Comparison of ENCODE assay signal across 8 mouse cellular contexts in the genomic region with DNA sequence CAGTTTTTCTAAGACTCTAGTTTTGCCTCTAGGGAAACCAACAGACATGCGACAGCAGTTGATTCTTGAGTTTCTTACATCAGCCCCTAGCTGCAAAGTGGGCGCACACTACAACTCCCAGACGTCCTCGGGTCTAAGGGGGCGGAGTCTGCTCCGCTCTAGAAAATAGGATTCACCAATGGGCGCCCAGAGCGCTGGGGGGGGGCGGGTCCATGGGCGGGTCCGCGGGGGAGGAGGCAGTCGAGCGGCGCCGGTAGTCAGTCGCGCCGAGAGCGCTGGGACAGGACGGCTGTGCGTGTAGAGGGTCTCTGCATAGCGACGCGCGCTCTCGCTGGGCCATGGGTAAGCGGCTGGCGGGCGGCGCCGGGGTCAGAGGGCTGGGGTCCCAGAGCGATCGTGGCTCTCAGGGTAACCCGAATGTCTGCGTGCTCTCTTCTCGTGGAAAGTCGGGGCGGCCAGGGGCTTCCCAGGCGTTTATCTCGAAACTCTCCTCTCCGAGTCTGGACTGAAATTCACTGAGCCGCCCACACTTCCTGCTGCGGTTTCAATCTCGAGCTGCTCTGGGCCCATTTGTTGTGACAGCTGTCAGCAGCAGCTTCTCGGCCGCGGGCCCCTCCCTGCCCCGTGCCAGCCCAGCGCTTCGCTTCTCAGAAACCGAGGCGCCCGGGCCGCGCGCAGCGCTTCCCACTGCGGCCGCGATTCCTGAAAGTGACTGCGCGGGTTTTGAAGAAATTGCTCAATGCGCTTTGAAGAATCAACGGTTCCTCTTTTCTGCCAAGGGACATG. TPM values are rescaled to one million over a fixed set of nuclear protein-coding genes. Genes with fewer than 3 reads are reported as not detected.
DNase-seq lines count a peak whose midpoint lies in the region; ATAC-seq and TF ChIP-seq lines count a peak whose summit lies in the region.

Arid5a (plus strand) TSS at position 239 of the 786 bp plus-strand sequence.

- H3K27ac ChIP-seq in MEL (ENCODE audit: control insufficient read depth, low read depth, low read length): peak within 1 kb of the TSS; percentile 92
- H3K27ac ChIP-seq in cerebellum, adult 2 months (ENCODE audit: insufficient read depth, low read length): no peak within 1 kb of the TSS
- H3K27ac ChIP-seq in hindbrain, embryonic 10.5 days: peak within 1 kb of the TSS; percentile 58; the same call in 1 of the 2 replicates
- peak within 1 kb of the TSS; percentile 96 for H3K27ac ChIP-seq in lung, postnatal 0 days (ENCODE audit: low read length)

- TF ChIP-seq POLR2A in MEL (IDR thresholded peaks at IDR 0.05; ENCODE audit: control insufficient read depth in 1 of 2, insufficient read depth in 1 of 2, low read depth in 1 of 2, low read length in 2 of 2, poor library complexity in 1 of 2): peak; percentile 100
- peak; percentile 99 for TF ChIP-seq POLR2A in cerebellum, adult 2 months (IDR thresholded peaks at IDR 0.05; ENCODE audit: borderline replicate concordance, insufficient read depth, low read length)

- no peaks in the 10 kb centered on the region for H3K9me3 ChIP-seq in MEL (replicated peaks; ENCODE audit: insufficient read depth, low read length)
- H3K9me3 ChIP-seq in hindbrain, embryonic 10.5 days: no peaks in the 10 kb centered on the region
- no peaks in the 10 kb centered on the region for H3K9me3 ChIP-seq in lung, postnatal 0 days (ENCODE audit: low read length)

- WGBS in cerebellum, adult 2 months: under 1% methylated on average over 65 of the region's 65 CpGs
- WGBS in hindbrain, embryonic 10.5 days: under 1% methylated on average over 65 of the region's 65 CpGs
- WGBS in lung, postnatal 0 days: under 1% methylated on average over 55 of the region's 65 CpGs

- H3K4me1 ChIP-seq in MEL (ENCODE audit: control insufficient read depth in 1 of 2, insufficient read depth in 2 of 2, low read length in 2 of 2): peaks cover 0 to 14% of the 10 kb centered on the region in 2 experiments; a peak in 3 of 4 replicates
- 0 out of 2 replicates have a peak, but pooled peaks cover 2% of the 10 kb centered on the region for H3K4me1 ChIP-seq in cerebellum, adult 2 months (ENCODE audit: control insufficient read depth, insufficient read depth, low read length)
- peaks cover 32% of the 10 kb centered on the region for H3K4me1 ChIP-seq in hindbrain, embryonic 10.5 days (replicated peaks)
- H3K4me1 ChIP-seq in lung, postnatal 0 days (ENCODE audit: insufficient read depth, low read depth, low read length): peaks cover 7% of the 10 kb centered on the region; the same call in 1 of the 2 replicates

- peak within 1 kb of the TSS; percentile 73 for H3K9ac ChIP-seq in MEL (ENCODE audit: control insufficient read depth, low read depth, low read length, poor library complexity, severe bottlenecking)
- H3K9ac ChIP-seq in lung, postnatal 0 days (replicated peaks; ENCODE audit: low read depth): peak within 1 kb of the TSS; percentile 70

- peaks cover 0 to 5% of the 10 kb centered on the region in 2 experiments; a peak in 2 of 4 replicates for H3K36me3 ChIP-seq in MEL (ENCODE audit: control insufficient read depth in 1 of 2, insufficient read depth in 2 of 2, low read length in 2 of 2)
- no peaks in the 10 kb centered on the region for H3K36me3 ChIP-seq in hindbrain, embryonic 10.5 days
- H3K36me3 ChIP-seq in lung, postnatal 0 days (ENCODE audit: insufficient read depth, low read length): no peaks in the 10 kb centered on the region

- TF ChIP-seq CTCF in MEL (IDR thresholded peaks at IDR 0.05 in 2 of 3, conservative IDR thresholded peaks at IDR 0.05 in 1 of 3; ENCODE audit: control insufficient read depth in 1 of 3, insufficient read depth in 1 of 3, low read depth in 2 of 3, low read length in 3 of 3, poor library complexity in 1 of 3, severe bottlenecking in 1 of 3): no peak
- TF ChIP-seq CTCF in cerebellum, adult 2 months (IDR thresholded peaks at IDR 0.05; ENCODE audit: borderline replicate concordance, insufficient read depth, low read depth, low read length): no peak
- no peak; the same call in 1 of the 2 replicates for TF ChIP-seq CTCF in lung, postnatal 0 days (IDR thresholded peaks at IDR 0.05)

- peak; percentile 89 for ATAC-seq in lung, postnatal 0 days

- no peaks in the 10 kb centered on the region for H3K27me3 ChIP-seq in MEL (ENCODE audit: control insufficient read depth in 1 of 2, insufficient read depth in 2 of 2, low read length in 2 of 2)
- no peaks in the 10 kb centered on the region for H3K27me3 ChIP-seq in cerebellum, adult 2 months (ENCODE audit: control insufficient read depth, insufficient read depth, low read length)
- H3K27me3 ChIP-seq in hindbrain, embryonic 10.5 days (ENCODE audit: insufficient read depth, poor library complexity, severe bottlenecking): peaks cover 47% of the 10 kb centered on the region
- no peaks in the 10 kb centered on the region for H3K27me3 ChIP-seq in lung, postnatal 0 days (replicated peaks; ENCODE audit: insufficient read depth, low read length)

- TF ChIP-seq RAD21 in MEL (IDR thresholded peaks at IDR 0.05; ENCODE audit: low read depth, low read length): no peak

- peak within 1 kb of the TSS; percentile 70 to 82 for H3K4me3 ChIP-seq in MEL (ENCODE audit: control insufficient read depth in 1 of 2, insufficient read depth in 1 of 2, low read depth in 2 of 2, low read length in 2 of 2)
- H3K4me3 ChIP-seq in cerebellum, adult 2 months (replicated peaks; ENCODE audit: insufficient read depth, low read depth, low read length): peak within 1 kb of the TSS; percentile 84
- H3K4me3 ChIP-seq in hindbrain, embryonic 10.5 days: peak within 1 kb of the TSS; percentile 63
- peak within 1 kb of the TSS; percentile 72 for H3K4me3 ChIP-seq in lung, postnatal 0 days (ENCODE audit: low read depth, low read length)

- TF ChIP-seq EP300 in MEL (IDR thresholded peaks at IDR 0.05; ENCODE audit: low read depth in 1 of 2, low read length in 2 of 2): peak; percentile 24 to 75; a peak in 2 of 4 replicates
- TF ChIP-seq EP300 in lung, postnatal 0 days (IDR thresholded peaks at IDR 0.05): peak; percentile 31; the same call in 1 of the 2 replicates

- H3K79me2 ChIP-seq in MEL (ENCODE audit: control insufficient read depth, insufficient read depth, low read length, poor library complexity): no peaks in the 10 kb centered on the region; the same call in 1 of the 2 replicates

- peak within 1 kb of the TSS; percentile 68 for H3K4me2 ChIP-seq in lung, postnatal 0 days (replicated peaks; ENCODE audit: low read depth, low read length)

- DNase-seq in MEL (ENCODE audit: low read depth, low spot score): peak; percentile 97
- peak; percentile 82 to 88 for DNase-seq in cerebellum, adult 2 months
- peak; percentile 92 for DNase-seq in forelimb bud, embryonic 11.5 days (ENCODE audit: low read depth, low spot score)
- peak; percentile 94 for DNase-seq in hindbrain, embryonic 10.5 days (ENCODE audit: low spot score)
- DNase-seq in layer of hippocampus, adult 9-11 months: peak; percentile 93
- peak; percentile 97 for DNase-seq in lung, postnatal 0 days (ENCODE audit: low spot score)
- peak; percentile 69 for DNase-seq in ovary, postnatal 14 days (ENCODE audit: low spot score)
- peak; percentile 92 for DNase-seq in thymus, postnatal 14 days

TF ChIP-seq in MEL, 35 proteins besides CTCF, POLR2A, EP300 and RAD21 (continues in another document):
- 0 out of 2 replicates have a peak, but pooled peaks have one; percentile 25 for TF ChIP-seq MYB (IDR thresholded peaks at IDR 0.05; ENCODE audit: low read depth, low read length)
- TF ChIP-seq USF2 (IDR thresholded peaks at IDR 0.05; ENCODE audit: borderline replicate concordance in 1 of 2, insufficient read depth in 1 of 2, low read depth in 1 of 2, low read length in 2 of 2): no peak
- TF ChIP-seq ZMIZ1 (IDR thresholded peaks at IDR 0.05; ENCODE audit: low read depth, low read length): peak; percentile 98
- TF ChIP-seq ZKSCAN1 (IDR thresholded peaks at IDR 0.05; ENCODE audit: low read depth, low read length): no peak
- peak; percentile 44; the same call in 1 of the 2 replicates for TF ChIP-seq MAZ (IDR thresholded peaks at IDR 0.05; ENCODE audit: low read depth, low read length)
- peak; percentile 79 for TF ChIP-seq KAT2A (conservative IDR thresholded peaks at IDR 0.05; ENCODE audit: low read depth, low read length)
- no peak for TF ChIP-seq E2F4 (IDR thresholded peaks at IDR 0.05; ENCODE audit: borderline replicate concordance, low read depth, low read length)
- peak; percentile 98 for TF ChIP-seq HCFC1 (IDR thresholded peaks at IDR 0.05; ENCODE audit: low read depth, low read length)
- TF ChIP-seq TCF12 (IDR thresholded peaks at IDR 0.05; ENCODE audit: low read depth, low read length): peak; percentile 53; the same call in 1 of the 2 replicates
- peak; percentile 81 for TF ChIP-seq TBP (IDR thresholded peaks at IDR 0.05; ENCODE audit: low read depth, low read length)
- no peak for TF ChIP-seq MEF2A (IDR thresholded peaks at IDR 0.05; ENCODE audit: extremely low read depth, insufficient replicate concordance, low read depth, low read length, poor library complexity, severe bottlenecking)
- no peak for TF ChIP-seq UBTF (IDR thresholded peaks at IDR 0.05; ENCODE audit: borderline replicate concordance, insufficient read depth, low read depth, low read length)
- TF ChIP-seq POLR2AphosphoS5 (IDR thresholded peaks at IDR 0.05; ENCODE audit: borderline replicate concordance, low read depth, low read length): no peak
- TF ChIP-seq MAX (IDR thresholded peaks at IDR 0.05; ENCODE audit: low read length): 0 out of 2 replicates have a peak, but pooled peaks have one; percentile 45
- peak; percentile 54 for TF ChIP-seq MXI1 (IDR thresholded peaks at IDR 0.05; ENCODE audit: low read depth, low read length)
- peak; percentile 45; the same call in 1 of the 2 replicates for TF ChIP-seq NRF1 (IDR thresholded peaks at IDR 0.05; ENCODE audit: insufficient read depth, low read depth, low read length, poor library complexity, severe bottlenecking)
- peak; percentile 30; the same call in 1 of the 2 replicates for TF ChIP-seq ELF1 (IDR thresholded peaks at IDR 0.05; ENCODE audit: low read depth, low read length)
- peak; percentile 95 for TF ChIP-seq POLR2AphosphoS2 (IDR thresholded peaks at IDR 0.05; ENCODE audit: low read length)
- no peak for TF ChIP-seq CHD2 (IDR thresholded peaks at IDR 0.05; ENCODE audit: low read length)
- peak; percentile 79 for TF ChIP-seq TAL1 (IDR thresholded peaks at IDR 0.05; ENCODE audit: low read length)
- TF ChIP-seq GATA1 (IDR thresholded peaks at IDR 0.05; ENCODE audit: low read depth, low read length): 0 out of 2 replicates have a peak, but pooled peaks have one; percentile 24

RNA-seq across cellular contexts. Expression of gene Arid5a, which starts in this region (rescaled TPM):
- 4.2 and 6.4 TPM in 2 replicates for total RNA-seq in MEL (2012; rRNA removed)
- 1 to 10 TPM in 1 of 2 experiments, not detected in 1; 9.0 TPM for polyA plus RNA-seq in MEL (2012; ENCODE audit: insufficient read depth in 1 of 2, insufficient read length in 2 of 2, low read depth in 1 of 2, low replicate concordance in 2 of 2, missing spikeins in 1 of 2)
- 9.9 and 10.7 TPM in 2 replicates for polyA plus RNA-seq in cerebellum, adult 2 months (2012; rRNA removed)
- polyA plus RNA-seq in hindbrain, embryonic 10.5 days (2016; fragmentation: Nextera tagmentation; extraction: Ambion mirVana): 2.0 and 3.5 TPM in 2 replicates
- polyA plus RNA-seq in lung, postnatal 0 days (2015; fragmentation: Nextera tagmentation; extraction: Ambion mirVana): 14.9 and 15.3 TPM in 2 replicates
